Mouse (Mus musculus): ENCODE results near the gene Thsd7b.
"Not testable (repeated sequence)": the region's sequence is repeated elsewhere in the genome, so short reads cannot be mapped to it uniquely, and the experiment has no call there.

The Thsd7b gene

GRCm38 (mm10) chr1:129635146-129635545 is 362.0 kb downstream of the Thsd7b start:
- no peak for DNase-seq (ENCODE audit: low read depth, low spot score)

GRCm38 (mm10) chr1:129644252-129644861 is 371.3 kb downstream of the Thsd7b start:
- no peak for DNase-seq (ENCODE audit: low read depth, low spot score)

- not testable (repeated sequence) for DNase-seq (ENCODE audit: low read depth, low spot score)
These were observed 378.3 kb downstream of the Thsd7b start for GRCm38 (mm10) chr1:129651448-129651847.

DNA sequence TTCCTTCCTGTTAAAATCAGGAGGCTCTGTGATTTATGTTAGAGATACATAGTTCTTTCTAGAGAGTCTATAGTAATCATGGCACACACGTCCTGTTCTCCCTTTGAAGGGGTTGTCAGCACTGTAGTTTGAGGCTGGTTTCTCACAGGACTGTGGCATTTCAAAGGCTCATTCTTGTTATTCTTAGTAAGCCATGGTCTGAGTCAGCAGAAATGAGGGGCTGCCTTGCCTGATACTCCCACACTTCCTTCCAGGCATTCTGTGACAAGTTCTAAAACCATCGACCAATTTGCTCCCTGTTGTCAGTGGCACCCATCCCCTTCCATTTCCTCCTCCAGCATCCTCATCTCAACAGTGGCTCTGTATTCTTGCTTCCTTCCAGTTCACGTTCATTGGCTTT is 384.9 kb downstream of the Thsd7b start:
- no peak for DNase-seq (ENCODE audit: low read depth, low spot score)

DNA sequence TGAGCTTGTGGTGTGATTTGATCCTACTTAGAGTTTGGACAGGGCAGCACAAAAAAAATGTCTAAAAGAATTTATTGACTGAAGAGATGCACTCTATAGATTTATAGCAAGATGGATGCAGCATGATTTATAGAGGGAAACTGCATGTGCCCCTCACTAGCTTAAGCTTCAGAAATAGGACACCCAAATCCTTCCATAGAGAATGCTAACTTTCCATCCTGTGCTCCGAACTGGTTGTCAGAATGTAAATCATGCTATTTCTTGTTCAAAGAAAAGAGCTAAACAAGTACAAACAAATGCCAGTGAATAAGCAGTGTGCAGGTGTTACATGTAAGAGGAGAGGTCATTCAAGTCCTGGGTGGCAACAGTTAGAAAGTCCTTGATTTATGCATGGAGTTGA is 402.8 kb downstream of the Thsd7b start:
- DNase-seq (ENCODE audit: low read depth, low spot score): peak; percentile 3

DNA sequence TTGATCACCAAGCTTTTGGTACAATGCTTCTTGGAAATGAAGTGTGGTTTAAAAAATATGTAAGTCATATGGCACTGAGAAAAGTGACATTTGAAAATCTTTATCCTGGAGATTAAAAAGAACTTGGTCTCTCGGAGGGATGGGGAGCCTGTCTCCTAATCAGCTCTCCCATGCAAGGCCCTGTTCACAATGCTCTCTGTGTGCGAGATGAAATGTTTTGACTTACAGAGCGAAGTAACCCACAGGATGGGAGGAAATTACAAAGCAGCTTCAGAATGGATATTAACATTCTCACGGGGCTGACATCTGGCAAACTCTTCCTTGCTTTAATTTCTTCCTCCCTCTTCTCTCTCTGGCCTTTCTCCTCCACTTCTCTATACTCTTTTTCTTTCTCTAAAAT is 405.7 kb downstream of the Thsd7b start:
- DNase-seq (ENCODE audit: low read depth, low spot score): no peak

DNA sequence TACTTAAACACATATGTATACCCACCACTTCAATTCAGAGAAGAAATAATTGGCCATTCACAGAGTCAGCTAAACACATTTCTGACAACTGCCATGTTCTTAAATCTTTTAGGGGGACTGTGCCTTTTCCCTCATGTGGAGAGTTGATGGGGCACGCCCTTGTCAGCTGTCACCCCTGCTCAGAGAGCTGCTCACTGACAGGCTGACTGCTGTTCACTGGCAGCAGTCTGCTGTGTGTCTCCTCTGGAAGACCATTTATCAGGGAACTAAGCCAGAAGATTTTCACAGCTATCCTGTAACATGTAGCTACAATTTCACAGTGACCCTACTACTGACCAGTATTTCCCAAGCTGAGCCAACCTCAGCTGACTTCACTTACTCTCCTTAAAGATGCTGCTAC is 432.6 kb downstream of the Thsd7b start:
- DNase-seq (ENCODE audit: low read depth, low spot score): no peak

- no peak for DNase-seq (ENCODE audit: low read depth, low spot score)
These were observed 439.6 kb downstream of the Thsd7b start for GRCm38 (mm10) chr1:129712706-129713105.

DNA sequence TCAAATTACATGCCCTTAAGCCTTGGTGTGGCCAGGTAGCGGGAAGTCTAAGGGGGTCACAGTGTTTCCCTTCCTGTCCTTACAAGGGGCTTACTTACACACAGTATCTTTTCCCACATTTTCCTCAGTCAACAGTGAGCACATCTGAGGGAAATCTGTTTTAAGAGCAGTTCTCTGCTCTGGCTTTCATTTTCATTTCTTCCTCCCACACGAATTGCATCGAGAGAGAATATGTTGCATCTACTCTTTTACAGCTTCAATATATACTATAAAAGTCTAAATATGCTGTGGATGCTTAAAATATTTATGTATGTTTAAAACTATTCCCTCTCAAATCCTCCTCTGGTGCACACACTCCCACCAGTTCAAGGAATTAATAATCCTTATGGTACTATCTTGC is 440.5 kb downstream of the Thsd7b start:
- DNase-seq (ENCODE audit: low read depth, low spot score): no peak

DNA sequence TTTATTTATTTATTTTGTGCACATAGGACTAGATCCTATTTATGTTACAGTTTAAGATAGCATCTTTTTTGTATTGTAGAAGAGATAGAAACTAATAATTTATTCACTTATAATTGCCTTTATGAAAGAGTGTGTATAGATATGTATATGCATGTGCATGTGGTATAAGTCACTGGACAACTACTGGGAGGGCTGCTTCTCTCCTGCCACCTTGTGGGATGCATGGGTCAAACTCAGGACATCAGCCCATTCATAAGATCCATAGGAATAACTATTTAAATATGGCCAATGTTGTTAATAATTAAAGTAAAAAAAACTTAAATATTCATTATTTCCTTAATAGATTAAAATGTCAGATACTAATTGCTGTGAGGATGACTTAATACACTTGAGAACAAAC is 446.5 kb downstream of the Thsd7b start:
- DNase-seq (ENCODE audit: low read depth, low spot score): no peak

DNA sequence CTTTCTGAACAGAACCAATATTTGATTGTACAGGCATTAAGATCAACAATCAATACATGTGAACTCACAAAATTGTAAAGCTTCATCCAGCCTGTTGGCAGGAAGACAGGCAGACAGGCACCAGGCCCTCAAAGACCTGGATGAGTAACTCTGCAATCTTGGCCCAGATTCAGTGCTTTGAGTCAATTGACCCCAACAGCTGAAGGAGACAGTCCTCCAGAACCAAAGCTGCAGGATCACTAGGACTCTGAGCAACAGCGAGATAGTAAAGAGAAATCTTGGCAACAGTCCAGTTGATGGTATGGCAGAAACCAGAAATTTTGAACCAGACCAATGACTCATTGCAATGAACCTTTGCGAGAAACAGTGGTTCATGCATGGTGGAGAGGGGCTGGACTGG is 458.9 kb downstream of the Thsd7b start:
- DNase-seq (ENCODE audit: low read depth, low spot score): no peak

DNA sequence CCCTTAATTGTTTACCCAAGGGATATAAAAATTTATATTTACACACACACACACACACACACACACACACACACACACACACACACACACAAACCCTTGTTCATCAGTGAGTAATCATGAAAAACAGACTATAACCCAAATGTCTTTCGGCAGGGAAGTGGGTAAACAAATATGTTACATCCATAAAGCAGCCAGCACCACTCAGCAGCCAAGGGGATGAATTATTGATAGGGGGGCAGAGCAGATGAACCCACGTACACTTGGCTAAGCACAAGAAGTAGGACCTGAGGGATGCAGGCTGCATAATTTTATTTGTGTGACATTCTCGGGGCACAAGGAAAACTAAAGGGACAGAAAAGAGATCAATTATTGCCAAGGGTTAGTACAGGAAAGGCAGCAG is 474.5 kb downstream of the Thsd7b start:
- DNase-seq (ENCODE audit: low read depth, low spot score): no peak

GRCm38 (mm10) chr1:129756548-129757240 is 483.6 kb downstream of the Thsd7b start:
- no peak for DNase-seq (ENCODE audit: low read depth, low spot score)

DNA sequence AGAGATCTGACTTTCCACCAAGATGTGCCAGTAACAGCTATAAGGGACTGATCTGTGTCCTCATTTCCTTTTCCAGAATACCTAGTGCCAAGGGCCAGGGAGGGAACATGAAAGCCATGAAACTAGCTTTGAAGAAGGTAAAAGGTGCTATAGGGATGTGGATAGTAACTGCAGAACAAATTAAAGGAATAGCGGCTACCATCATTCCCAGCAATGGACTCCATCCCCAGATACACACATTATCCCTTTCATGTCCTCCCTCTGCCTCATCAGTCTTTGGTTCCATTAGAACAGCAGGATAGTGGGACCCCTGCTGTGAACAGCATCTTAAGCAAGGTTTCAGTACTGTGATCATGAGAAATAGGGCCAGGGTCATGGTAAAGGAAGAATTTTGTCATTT is 485.9 kb downstream of the Thsd7b start:
- DNase-seq (ENCODE audit: low read depth, low spot score): no peak

- no peak for DNase-seq (ENCODE audit: low read depth, low spot score)
These were observed 488.1 kb downstream of the Thsd7b start for GRCm38 (mm10) chr1:129761234-129761633.

DNA sequence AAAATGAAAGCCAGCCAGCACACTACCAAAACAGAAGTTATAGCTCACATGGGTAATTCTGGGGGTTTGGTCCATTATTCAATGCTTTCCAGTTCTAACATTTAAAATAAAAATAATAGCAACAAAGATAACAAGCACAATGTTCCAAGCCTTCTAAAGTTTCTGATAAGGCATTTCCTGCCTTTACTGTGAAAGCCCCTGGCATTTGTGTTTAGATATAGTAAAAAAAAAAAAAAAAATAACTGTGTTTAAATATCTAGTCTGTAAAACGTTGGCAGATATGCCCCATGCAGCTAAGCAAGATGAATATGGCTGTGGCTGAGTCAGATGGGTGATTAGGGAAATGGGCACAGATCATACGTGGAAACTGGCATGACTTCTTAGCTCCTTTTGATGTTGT is 491.6 kb downstream of the Thsd7b start:
- no peak for DNase-seq (ENCODE audit: low read depth, low spot score)

GRCm38 (mm10) chr1:129777055-129777454 is 504.0 kb downstream of the Thsd7b start:
- DNase-seq (ENCODE audit: low read depth, low spot score): no peak

DNA sequence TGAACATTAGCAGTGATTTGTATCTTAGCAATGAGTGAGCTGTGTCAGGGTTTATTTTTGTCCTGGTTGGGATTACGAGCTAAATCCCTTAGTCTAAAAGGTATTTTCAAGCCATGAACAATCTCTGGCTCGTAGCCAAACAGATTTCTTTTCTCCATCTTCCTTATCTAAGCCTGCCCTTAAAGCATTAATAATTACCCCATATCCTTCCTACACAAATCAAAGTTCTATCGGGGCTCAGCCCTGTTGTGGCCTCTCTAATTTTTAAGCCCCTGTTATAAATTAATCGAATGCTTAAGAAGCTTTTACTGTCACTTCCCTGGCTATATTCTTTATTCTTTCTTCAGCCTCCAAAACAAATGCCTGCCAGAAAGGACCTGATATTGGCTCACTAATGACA is 506.4 kb downstream of the Thsd7b start:
- DNase-seq (ENCODE audit: low read depth, low spot score): no peak

- DNase-seq (ENCODE audit: low read depth, low spot score): no peak
These were observed 507.5 kb downstream of the Thsd7b start for GRCm38 (mm10) chr1:129780589-129780988.

DNA sequence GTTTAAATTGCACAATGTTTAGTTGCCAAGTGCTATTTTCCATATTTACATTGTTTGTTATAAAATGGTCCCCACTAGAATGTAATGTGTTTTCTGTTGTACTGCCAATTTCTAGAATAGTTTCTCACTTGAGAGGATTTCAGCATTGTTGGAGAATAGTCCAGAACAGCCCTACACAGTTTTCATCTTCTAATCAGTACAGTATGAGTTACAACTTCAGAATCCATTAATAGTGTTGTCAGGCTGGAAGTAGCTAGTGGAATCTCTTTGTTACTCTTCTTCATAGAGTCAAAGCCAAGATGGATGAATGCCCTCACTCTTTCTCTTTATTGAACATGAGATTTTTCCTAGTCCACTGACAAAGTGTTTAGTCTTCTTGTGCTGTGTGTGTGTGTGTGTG is 525.4 kb downstream of the Thsd7b start:
- DNase-seq (ENCODE audit: low read depth, low spot score): no peak

GRCm38 (mm10) chr1:129826927-129827326 is 553.8 kb downstream of the Thsd7b start:
- no peak for DNase-seq (ENCODE audit: low read depth, low spot score)

- no peak for DNase-seq (ENCODE audit: low read depth, low spot score)
These were observed 564.2 kb downstream of the Thsd7b start for GRCm38 (mm10) chr1:129837324-129837723.

DNA sequence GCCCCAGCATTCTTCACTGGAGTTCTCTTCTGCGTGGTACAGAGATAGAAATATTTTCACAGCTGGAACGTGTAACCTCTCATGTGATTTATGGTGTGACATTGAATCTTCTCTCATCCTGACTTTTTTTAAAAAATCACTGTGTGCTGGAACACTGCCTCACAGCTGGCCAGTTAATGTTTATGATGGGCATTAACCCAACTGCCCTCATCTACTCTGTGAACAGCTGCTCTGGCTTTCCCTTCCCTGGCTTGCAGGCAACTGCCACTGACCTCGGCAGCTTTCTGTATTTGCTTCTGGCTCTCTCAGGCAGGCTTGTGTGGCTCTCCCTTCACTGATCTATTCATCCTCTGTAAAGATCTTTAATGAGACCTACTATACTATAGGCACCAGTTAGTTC is 564.7 kb downstream of the Thsd7b start:
- peak; percentile 30 for DNase-seq (ENCODE audit: low read depth, low spot score)

GRCm38 (mm10) chr1:129838486-129838885 is 565.4 kb downstream of the Thsd7b start:
- no peak for DNase-seq (ENCODE audit: low read depth, low spot score)
